Mouse (Mus musculus): ENCODE measurements around the gene Tspoap1.

DNA sequence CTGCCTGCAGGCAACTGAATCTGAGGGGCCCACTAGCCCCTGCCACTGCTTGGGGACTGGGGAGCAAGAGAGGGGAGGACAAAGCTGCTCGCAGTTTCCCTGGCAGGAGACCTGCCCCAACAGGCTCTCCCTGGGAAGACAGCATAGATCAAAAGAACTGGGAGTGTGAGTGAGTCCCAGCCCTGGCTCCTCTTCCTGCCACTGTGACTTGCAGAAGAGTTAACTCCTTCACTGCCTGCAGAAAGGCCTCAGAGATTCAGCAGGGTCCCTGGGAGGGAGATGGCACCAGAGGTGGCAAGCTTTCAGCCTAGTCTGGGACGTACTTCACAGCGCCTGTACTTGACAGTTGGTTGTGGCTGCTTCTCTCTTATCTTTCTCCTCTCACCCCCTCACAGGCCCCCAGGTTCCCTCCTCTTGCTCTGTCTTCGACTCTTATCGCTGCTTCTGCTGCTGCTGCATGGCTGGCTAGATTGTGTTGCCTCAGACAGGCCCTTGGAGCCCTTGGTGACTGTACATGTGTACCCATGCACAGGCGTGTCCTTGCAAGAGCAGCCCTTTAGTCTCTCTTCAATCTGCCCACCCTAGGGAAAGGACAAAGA lies 34.3 kb upstream of the Tspoap1 start:
- TF ChIP-seq CTCF (IDR thresholded peaks at IDR 0.05; ENCODE audit: borderline replicate concordance, control insufficient read depth, extremely low read depth, insufficient read depth, low read length, poor library complexity) (no peak; the same call in 1 of the 2 replicates), POLR2A (IDR thresholded peaks at IDR 0.05; ENCODE audit: control insufficient read depth, extremely low read depth, insufficient read depth, low read length, poor library complexity) (no peak; the same call in 1 of the 2 replicates)
